In the genomic region with DNA sequence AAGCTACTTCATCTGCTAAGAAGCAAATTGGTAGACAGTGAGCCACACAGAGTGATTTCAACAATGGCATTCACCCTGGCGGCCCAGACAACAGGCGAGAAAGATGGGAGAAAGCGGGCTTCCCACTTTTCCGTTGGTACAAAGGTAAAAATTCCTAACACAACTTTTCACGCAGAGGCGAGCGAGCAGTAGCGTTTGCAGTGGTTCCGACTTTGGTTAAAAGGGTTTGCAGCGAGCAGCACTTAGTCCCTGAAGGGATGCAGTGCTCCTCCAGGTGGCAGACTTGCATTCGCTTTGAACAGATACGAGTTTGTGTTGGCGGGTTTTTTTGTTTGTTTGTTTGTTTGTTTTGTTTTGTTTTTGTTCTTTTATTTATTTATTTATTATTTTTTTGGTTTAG, we compare ENCODE assay signal across 8 mouse cellular contexts.
A peak's percentile ranks its signal among the peaks of the same experiment; 100 is the strongest.
DNase-seq lines count a peak whose midpoint lies in the region; ATAC-seq and TF ChIP-seq lines count a peak whose summit lies in the region.

No protein-coding gene starts in this region.

- ATAC-seq in heart, embryonic 13.5 days (ENCODE audit: extremely low read depth, insufficient number of reproducible peaks, low FRiP score, low TSS enrichment): no peak
- ATAC-seq in kidney, postnatal 0 days (replicated peaks; ENCODE audit: low FRiP score, low read depth): no peak
- ATAC-seq in CD4-positive, CD25-positive, alpha-beta regulatory T cell, adult 4 months: no peak

- peak; percentile 33 for DNase-seq in kidney, adult 18-20 months
- DNase-seq in kidney, adult 11 months: no peak
- DNase-seq in embryo, embryonic 10 days (ENCODE audit: low spot score): peak; percentile 79
- DNase-seq in kidney, postnatal 0 days (ENCODE audit: low spot score): peak; percentile 74
- DNase-seq in liver, adult 2 months (ENCODE audit: extremely low read depth, low read depth, low spot score): peak; percentile 40
- peak; percentile 16 for DNase-seq in ovary, postnatal 36 days (ENCODE audit: low spot score)

- peaks cover 14% of the 10 kb centered on the region; the same call in 1 of the 2 replicates for H3K4me1 ChIP-seq in heart, embryonic 13.5 days
- H3K4me1 ChIP-seq in kidney, postnatal 0 days (replicated peaks; ENCODE audit: insufficient read depth, low read length): no peaks in the 10 kb centered on the region
- H3K4me1 ChIP-seq in liver, adult 2 months (ENCODE audit: control insufficient read depth, insufficient read depth, low read length): peaks cover 5% of the 10 kb centered on the region; the same call in 1 of the 2 replicates

- TF ChIP-seq POLR2A in liver, adult 2 months (IDR thresholded peaks at IDR 0.05; ENCODE audit: extremely low read depth, insufficient read depth, low read length): no peak

- H3K36me3 ChIP-seq in heart, embryonic 13.5 days: no peaks in the 10 kb centered on the region
- no peaks in the 10 kb centered on the region for H3K36me3 ChIP-seq in kidney, postnatal 0 days (ENCODE audit: insufficient read depth, low read length)
- H3K36me3 ChIP-seq in liver, adult 2 months (ENCODE audit: control insufficient read depth, insufficient read depth, low read length): no peaks in the 10 kb centered on the region

- H3K9ac ChIP-seq in heart, embryonic 13.5 days: peak overlapping the region; percentile 72; the same call in 1 of the 2 replicates
- no peak overlapping the region for H3K9ac ChIP-seq in kidney, postnatal 0 days (ENCODE audit: low read depth, low read length)
- 0 out of 2 replicates have a peak overlapping the region, but pooled peaks have one; percentile 36 for H3K9ac ChIP-seq in liver, adult 2 months (ENCODE audit: low read depth, low read length)

- 11% methylated on average over 13 of the region's 13 CpGs for WGBS in heart, embryonic 13.5 days
- WGBS in kidney, postnatal 0 days: 30% methylated on average over 13 of the region's 13 CpGs
- WGBS in liver, adult 2 months: 17% methylated on average over 13 of the region's 13 CpGs

- TF ChIP-seq CTCF in kidney, postnatal 0 days (IDR thresholded peaks at IDR 0.05; ENCODE audit: low read depth): peak; percentile 73
- TF ChIP-seq CTCF in liver, adult 2 months (IDR thresholded peaks at IDR 0.05; ENCODE audit: low read depth, low read length): peak; percentile 65

- no peaks in the 10 kb centered on the region for H3K27me3 ChIP-seq in heart, embryonic 13.5 days (replicated peaks)
- H3K27me3 ChIP-seq in kidney, postnatal 0 days (ENCODE audit: insufficient read depth, low read length): no peaks in the 10 kb centered on the region
- H3K27me3 ChIP-seq in liver, adult 2 months (ENCODE audit: control insufficient read depth, insufficient read depth, low read length): no peaks in the 10 kb centered on the region

- no peaks in the 10 kb centered on the region for H3K9me3 ChIP-seq in heart, embryonic 13.5 days
- no peaks in the 10 kb centered on the region for H3K9me3 ChIP-seq in kidney, postnatal 0 days (replicated peaks; ENCODE audit: low read length)

- H3K27ac ChIP-seq in heart, embryonic 13.5 days (replicated peaks): no peak overlapping the region
- H3K27ac ChIP-seq in kidney, postnatal 0 days: no peak overlapping the region
- no peak overlapping the region for H3K27ac ChIP-seq in liver, adult 2 months (replicated peaks; ENCODE audit: insufficient read depth, low read depth, low read length)

- peak overlapping the region; percentile 44 for H3K4me3 ChIP-seq in heart, embryonic 13.5 days
- 0 out of 2 replicates have a peak overlapping the region, but pooled peaks have one; percentile 2 for H3K4me3 ChIP-seq in kidney, postnatal 0 days (replicated peaks; ENCODE audit: low read depth, low read length)
- H3K4me3 ChIP-seq in liver, adult 2 months (ENCODE audit: insufficient read depth, low read depth, low read length): no peak overlapping the region

- H3K4me2 ChIP-seq in heart, embryonic 13.5 days: peak overlapping the region; percentile 74
- H3K4me2 ChIP-seq in kidney, postnatal 0 days (ENCODE audit: low read length): peak overlapping the region; percentile 39

- H3K79me2 ChIP-seq in liver, adult 2 months (ENCODE audit: control insufficient read depth, insufficient read depth, low read length): no peaks in the 10 kb centered on the region
